Mouse (Mus musculus): ENCODE results near the gene Dusp12. TPM values are rescaled to one million over a fixed set of nuclear protein-coding genes. Genes with fewer than 3 reads are reported as not detected.

Dusp12 gene
- polyA plus RNA-seq, 1 experiment from 2014 or later = 38.9 TPM

Other genes with a start within 250 kb of the Dusp12 start
- gene Olfml2b, start 241.0 kb downstream of the Dusp12 start, polyA plus RNA-seq (2014; fragmentation: Nextera tagmentation; extraction: Ambion mirVana) = 46.6 and 48.6 TPM in 2 replicates
- gene Atf6, start 17.8 kb downstream of the Dusp12 start, polyA plus RNA-seq (2014; fragmentation: Nextera tagmentation; extraction: Ambion mirVana) = 10.8 and 11.8 TPM in 2 replicates
- 0.45 and 1.5 TPM in 2 replicates for gene Gm26620, start 475 bp downstream of the Dusp12 start, polyA plus RNA-seq (2014; fragmentation: Nextera tagmentation; extraction: Ambion mirVana)
- gene Fcrlb, start 27.4 kb upstream of the Dusp12 start, polyA plus RNA-seq (2014; fragmentation: Nextera tagmentation; extraction: Ambion mirVana) = not detected in 2 replicates
- gene Fcrla, start 42.0 kb upstream of the Dusp12 start, polyA plus RNA-seq (2014; fragmentation: Nextera tagmentation; extraction: Ambion mirVana) = 0.18 TPM in 1 of 2 replicates, not detected in the other
- gene Fcgr2b, start 91.0 kb upstream of the Dusp12 start, polyA plus RNA-seq (2014; fragmentation: Nextera tagmentation; extraction: Ambion mirVana) = 1.4 and 1.7 TPM in 2 replicates
- 0.74 and 0.91 TPM in 2 replicates for gene Fcgr4, start 133.4 kb upstream of the Dusp12 start, polyA plus RNA-seq (2014; fragmentation: Nextera tagmentation; extraction: Ambion mirVana)
- 11.1 and 14.8 TPM in 2 replicates for gene Fcgr3, start 179.4 kb upstream of the Dusp12 start, polyA plus RNA-seq (2014; fragmentation: Nextera tagmentation; extraction: Ambion mirVana)
- gene Cfap126, start 228.4 kb upstream of the Dusp12 start, polyA plus RNA-seq (2014; fragmentation: Nextera tagmentation; extraction: Ambion mirVana) = 2.6 and 2.8 TPM in 2 replicates